In genomic region chr7:117386376-117386775, GRCm38 (mm10) we compare ENCODE assay signal across 13 mouse cellular contexts.
"Had no signal": no experiment of that assay in that cellular context is flagged by ENCODE, and none has a peak within 500 bp of the region (broad histone marks: within the 10 kb centered on the region; RNA-seq: fewer than 3 reads in every experiment).

No protein-coding gene starts in this region.

- H3K27me3 ChIP-seq: limb, embryonic 12.5 days; limb, embryonic 15.5 days had no signal

- H3K27ac ChIP-seq: intestine, embryonic 15.5 days; kidney, postnatal 0 days; limb, embryonic 12.5 days; limb, embryonic 15.5 days; liver, embryonic 13.5 days had no signal

- DNase-seq: left cerebral cortex, postnatal 4 days; liver, embryonic 13.5 days; lung, adult 2 months; lung, postnatal 14 days; lung, postnatal 4 days; midbrain, embryonic 14.5 days; thymus, adult 18-20 months; thymus, postnatal 36 days had no signal

- H3K9me3 ChIP-seq: intestine, embryonic 15.5 days; limb, embryonic 12.5 days; limb, embryonic 15.5 days; liver, embryonic 13.5 days had no signal

- ATAC-seq: intestine, embryonic 15.5 days had no signal

- H3K4me2 ChIP-seq: intestine, embryonic 15.5 days; limb, embryonic 12.5 days; limb, embryonic 15.5 days; liver, embryonic 13.5 days; midbrain, embryonic 11.5 days had no signal

- H3K36me3 ChIP-seq: intestine, embryonic 15.5 days; limb, embryonic 12.5 days; liver, embryonic 13.5 days had no signal

- H3K4me3 ChIP-seq: intestine, embryonic 15.5 days; limb, embryonic 12.5 days; limb, embryonic 15.5 days; liver, embryonic 13.5 days had no signal

- H3K9ac ChIP-seq: intestine, embryonic 15.5 days; limb, embryonic 12.5 days; limb, embryonic 15.5 days; liver, embryonic 13.5 days had no signal
